Mouse (Mus musculus): ENCODE results near the gene Srrm3. TPM values are rescaled to one million over a fixed set of nuclear protein-coding genes. Genes with fewer than 3 reads are reported as not detected.

Gene Srrm3
- polyA plus RNA-seq, 1 experiment from 2014 or later, result 23.6 TPM

- peak; percentile 85 for ATAC-seq
- H3K27ac ChIP-seq (ENCODE audit: low read depth, low read length), result peak overlapping the region; percentile 70
- under 1% methylated on average over 15 of the region's 15 CpGs for WGBS
- peak overlapping the region; percentile 23 for H3K4me2 ChIP-seq (ENCODE audit: low read length)
- 0 out of 2 replicates have a peak overlapping the region, but pooled peaks have one; percentile 17 for H3K9ac ChIP-seq (ENCODE audit: low read length)
- DNase-seq (ENCODE audit: low spot score), result peak; percentile 82
- no peak overlapping the region for H3K4me3 ChIP-seq (ENCODE audit: low read depth, low read length)
- peaks cover 18% of the 10 kb centered on the region for H3K4me1 ChIP-seq (ENCODE audit: control insufficient read depth, insufficient read depth, low read length)
- H3K36me3 ChIP-seq (ENCODE audit: control insufficient read depth, insufficient read depth, low read length), result 0 out of 2 replicates have a peak, but pooled peaks cover 4% of the 10 kb centered on the region
- H3K9me3 ChIP-seq (replicated peaks; ENCODE audit: control insufficient read depth, low read length), result no peaks in the 10 kb centered on the region; the same call in 1 of the 2 replicates
- peaks cover 39% of the 10 kb centered on the region for H3K27me3 ChIP-seq (replicated peaks; ENCODE audit: control insufficient read depth, insufficient read depth, low read length)
Observed at GRCm38 (mm10) chr5:135851024-135851423, 44.3 kb downstream of the Srrm3 start.

GRCm38 (mm10) chr5:135851481-135851880 lies 44.8 kb downstream of the Srrm3 start:
- Histone ChIP-seq H3K4me2 (ENCODE audit: low read length) (peak overlapping the region; percentile 23), H3K36me3 (ENCODE audit: control insufficient read depth, insufficient read depth, low read length) (0 out of 2 replicates have a peak, but pooled peaks cover 4% of the 10 kb centered on the region), H3K9ac (ENCODE audit: low read length) (no peak overlapping the region), H3K27me3 (replicated peaks; ENCODE audit: control insufficient read depth, insufficient read depth, low read length) (peaks cover 43% of the 10 kb centered on the region), H3K4me1 (ENCODE audit: control insufficient read depth, insufficient read depth, low read length) (peaks cover 18% of the 10 kb centered on the region), H3K9me3 (replicated peaks; ENCODE audit: control insufficient read depth, low read length) (no peaks in the 10 kb centered on the region; the same call in 1 of the 2 replicates), H3K4me3 (ENCODE audit: low read depth, low read length) (no peak overlapping the region), H3K27ac (ENCODE audit: low read depth, low read length) (peak overlapping the region; percentile 70)
- WGBS, result 11% methylated on average over 14 of the region's 14 CpGs
- ATAC-seq, result 0 out of 2 replicates have a peak, but pooled peaks have one; percentile 4
- DNase-seq (ENCODE audit: low spot score), result no peak

- Histone ChIP-seq H3K36me3 (ENCODE audit: control insufficient read depth, insufficient read depth, low read length) (0 out of 2 replicates have a peak, but pooled peaks cover 4% of the 10 kb centered on the region), H3K27ac (ENCODE audit: low read depth, low read length) (no peak overlapping the region), H3K9ac (ENCODE audit: low read length) (0 out of 2 replicates have a peak overlapping the region, but pooled peaks have one; percentile 8), H3K4me1 (ENCODE audit: control insufficient read depth, insufficient read depth, low read length) (peaks cover 18% of the 10 kb centered on the region), H3K9me3 (replicated peaks; ENCODE audit: control insufficient read depth, low read length) (no peaks in the 10 kb centered on the region; the same call in 1 of the 2 replicates), H3K4me2 (ENCODE audit: low read length) (0 out of 2 replicates have a peak overlapping the region, but pooled peaks have one; percentile 5), H3K27me3 (replicated peaks; ENCODE audit: control insufficient read depth, insufficient read depth, low read length) (peaks cover 52% of the 10 kb centered on the region), H3K4me3 (ENCODE audit: low read depth, low read length) (no peak overlapping the region)
- WGBS, result 4% methylated on average over 10 of the region's 10 CpGs
- ATAC-seq, result no peak
- no peak for DNase-seq (ENCODE audit: low spot score)
Observed at GRCm38 (mm10) chr5:135852421-135852820, 45.7 kb downstream of the Srrm3 start.

- 54% methylated on average over 7 of the region's 7 CpGs for WGBS
- Histone ChIP-seq H3K4me1 (ENCODE audit: control insufficient read depth, insufficient read depth, low read length) (peaks cover 18% of the 10 kb centered on the region), H3K27me3 (replicated peaks; ENCODE audit: control insufficient read depth, insufficient read depth, low read length) (peaks cover 65% of the 10 kb centered on the region), H3K27ac (ENCODE audit: low read depth, low read length) (no peak overlapping the region), H3K9ac (ENCODE audit: low read length) (no peak overlapping the region), H3K4me3 (ENCODE audit: low read depth, low read length) (no peak overlapping the region), H3K9me3 (replicated peaks; ENCODE audit: control insufficient read depth, low read length) (no peaks in the 10 kb centered on the region), H3K4me2 (ENCODE audit: low read length) (no peak overlapping the region), H3K36me3 (ENCODE audit: control insufficient read depth, insufficient read depth, low read length) (0 out of 2 replicates have a peak, but pooled peaks cover 4% of the 10 kb centered on the region)
- no peak for DNase-seq (ENCODE audit: low spot score)
- ATAC-seq, result no peak
Observed at GRCm38 (mm10) chr5:135853731-135854130, 47.0 kb downstream of the Srrm3 start.

GRCm38 (mm10) chr5:135855156-135855555 lies 48.5 kb downstream of the Srrm3 start:
- peaks cover 66% of the 10 kb centered on the region for H3K27me3 ChIP-seq (replicated peaks; ENCODE audit: control insufficient read depth, insufficient read depth, low read length)
- DNase-seq (ENCODE audit: low spot score) (peak; percentile 80), ATAC-seq (peak; percentile 57; the same call in 1 of the 2 replicates)
- no peaks in the 10 kb centered on the region for H3K9me3 ChIP-seq (replicated peaks; ENCODE audit: control insufficient read depth, low read length)
- 0% methylated on average over 4 of the region's 4 CpGs for WGBS
- H3K9ac ChIP-seq (ENCODE audit: low read length), result no peak overlapping the region
- H3K36me3 ChIP-seq (ENCODE audit: control insufficient read depth, insufficient read depth, low read length), result 0 out of 2 replicates have a peak, but pooled peaks cover 4% of the 10 kb centered on the region
- H3K4me2 ChIP-seq (ENCODE audit: low read length), result no peak overlapping the region
- no peak overlapping the region for H3K27ac ChIP-seq (ENCODE audit: low read depth, low read length)
- no peak overlapping the region for H3K4me3 ChIP-seq (ENCODE audit: low read depth, low read length)
- H3K4me1 ChIP-seq (ENCODE audit: control insufficient read depth, insufficient read depth, low read length), result peaks cover 15% of the 10 kb centered on the region

- H3K27ac ChIP-seq (ENCODE audit: low read depth, low read length), result no peak overlapping the region
- H3K27me3 ChIP-seq (replicated peaks; ENCODE audit: control insufficient read depth, insufficient read depth, low read length), result peaks cover 42% of the 10 kb centered on the region
- WGBS, result 41% methylated on average over 8 of the region's 8 CpGs
- H3K36me3 ChIP-seq (ENCODE audit: control insufficient read depth, insufficient read depth, low read length), result no peaks in the 10 kb centered on the region; the same call in 1 of the 2 replicates
- H3K9me3 ChIP-seq (replicated peaks; ENCODE audit: control insufficient read depth, low read length), result no peaks in the 10 kb centered on the region
- H3K4me3 ChIP-seq (ENCODE audit: low read depth, low read length), result no peak overlapping the region
- H3K4me2 ChIP-seq (ENCODE audit: low read length), result no peak overlapping the region
- H3K4me1 ChIP-seq (ENCODE audit: control insufficient read depth, insufficient read depth, low read length), result peaks cover 2% of the 10 kb centered on the region; the same call in 1 of the 2 replicates
- no peak for ATAC-seq
- DNase-seq (ENCODE audit: low spot score), result no peak
- H3K9ac ChIP-seq (ENCODE audit: low read length), result no peak overlapping the region
Observed at GRCm38 (mm10) chr5:135866662-135867061, 60.0 kb downstream of the Srrm3 start.

- WGBS, result 3% methylated on average over 60 of the region's 89 CpGs
Observed at GRCm38 (mm10) chr5:135867637-135868593, 61.2 kb downstream of the Srrm3 start.

GRCm38 (mm10) chr5:135868653-135869052 lies 62.0 kb downstream of the Srrm3 start:
- H3K27ac ChIP-seq (ENCODE audit: low read depth, low read length), result no peak overlapping the region

More at GRCm38 (mm10) chr5:135867637-135868593, 61.2 kb downstream of the Srrm3 start:
- DNase-seq (ENCODE audit: low spot score) (peak; percentile 41), ATAC-seq (peak; percentile 45)
- no peaks in the 10 kb centered on the region; the same call in 1 of the 2 replicates for H3K36me3 ChIP-seq (ENCODE audit: control insufficient read depth, insufficient read depth, low read length)
- H3K4me3 ChIP-seq (ENCODE audit: low read depth, low read length), result peak overlapping the region; percentile 42
- peak overlapping the region; percentile 87 for H3K4me2 ChIP-seq (ENCODE audit: low read length)
- peaks cover 2% of the 10 kb centered on the region; the same call in 1 of the 2 replicates for H3K4me1 ChIP-seq (ENCODE audit: control insufficient read depth, insufficient read depth, low read length)
- H3K27ac ChIP-seq (ENCODE audit: low read depth, low read length), result no peak overlapping the region
- H3K9me3 ChIP-seq (replicated peaks; ENCODE audit: control insufficient read depth, low read length), result no peaks in the 10 kb centered on the region
- peak overlapping the region; percentile 71 for H3K9ac ChIP-seq (ENCODE audit: low read length)
- H3K27me3 ChIP-seq (replicated peaks; ENCODE audit: control insufficient read depth, insufficient read depth, low read length), result peaks cover 42% of the 10 kb centered on the region

More at GRCm38 (mm10) chr5:135868653-135869052, 62.0 kb downstream of the Srrm3 start:
- Histone ChIP-seq H3K27me3 (replicated peaks; ENCODE audit: control insufficient read depth, insufficient read depth, low read length) (peaks cover 46% of the 10 kb centered on the region), H3K36me3 (ENCODE audit: control insufficient read depth, insufficient read depth, low read length) (no peaks in the 10 kb centered on the region; the same call in 1 of the 2 replicates), H3K4me2 (ENCODE audit: low read length) (peak overlapping the region; percentile 87), H3K9ac (ENCODE audit: low read length) (peak overlapping the region; percentile 71), H3K4me3 (ENCODE audit: low read depth, low read length) (peak overlapping the region; percentile 42; the same call in 1 of the 2 replicates), H3K9me3 (replicated peaks; ENCODE audit: control insufficient read depth, low read length) (no peaks in the 10 kb centered on the region), H3K4me1 (ENCODE audit: control insufficient read depth, insufficient read depth, low read length) (peaks cover 2% of the 10 kb centered on the region; the same call in 1 of the 2 replicates)
- ATAC-seq (peak; percentile 49), DNase-seq (ENCODE audit: low spot score) (no peak)
- 3% methylated on average over 26 of the region's 27 CpGs for WGBS
